Mouse (Mus musculus) lung, adult 2 months (tissue): Measurements from ENCODE around the gene Gm17545. TPM values are rescaled to one million over a fixed set of nuclear protein-coding genes. Genes with fewer than 3 reads are reported as not detected.

Experiments used
- DNase-seq: peaks from one replicate; pipeline ENCODE4 v3.0.0; 2022
- H3K4me1 ChIP-seq: fragments of 200-500 bp; 2 replicates; pipeline ENCODE4 v1.6.1; 2011; ENCODE audit warnings: low read length; ENCODE audit not compliant: control insufficient read depth, insufficient read depth
- H3K4me3 ChIP-seq: fragments of 200-500 bp; replicated peaks from 2 replicates; pipeline ENCODE3; 2011; ENCODE audit warnings: low read depth, mild to moderate bottlenecking, control low read depth, low read length; ENCODE audit errors: extremely low read depth
- CTCF ChIP-seq: fragments of 200-500 bp; IDR thresholded peaks from 2 replicates; pipeline ENCODE4 v1.5.1; 2011; ENCODE audit warnings: mild to moderate bottlenecking, low read length, control low read depth; ENCODE audit not compliant: insufficient read depth
- POLR2A ChIP-seq: fragments of 200-500 bp; IDR thresholded peaks from 2 replicates; pipeline ENCODE4 v1.6.1; 2011; ENCODE audit warnings: low read depth, mild to moderate bottlenecking, control low read depth, low read length, borderline replicate concordance; ENCODE audit errors: extremely low read depth
- WGBS: fragments of 180-500 bp; shearing (Covaris S2); methylation state at CpG from one replicate; pipeline ENCODE4 v1.1.7; 2018; 5-methylcytosine and 5-hydroxymethylcytosine counted together
- polyA plus RNA-seq: library from polyadenylated mRNA; depleted of rRNA; stranded (reverse); fragments of >200 nt; gene quantifications from 2 replicates; pipeline ENCODE4 v1.2.3, GENCODE M21; 2012

The Gm17545 gene
- polyA plus RNA-seq, 1 experiment, result not detected

DNA sequence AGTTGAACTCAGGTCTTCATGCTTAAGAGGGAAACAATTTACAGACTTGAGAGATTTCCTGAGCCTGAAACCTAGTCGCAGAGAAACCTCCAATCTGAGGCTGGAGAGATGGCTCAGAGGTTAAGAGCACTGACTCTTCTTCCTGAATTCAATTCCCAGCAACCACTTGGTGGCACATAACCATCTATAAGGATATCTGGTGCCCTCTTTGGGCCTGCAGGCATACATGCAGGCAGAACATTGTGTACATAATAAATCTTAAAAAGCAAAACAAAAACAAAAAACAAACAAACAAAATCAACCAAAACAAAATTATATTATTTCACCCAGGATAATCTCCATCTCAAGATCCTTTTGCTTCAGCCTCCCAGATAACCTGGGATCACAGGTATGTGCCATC, 15.3 kb upstream of the Gm17545 start:
- TF ChIP-seq POLR2A (no peak), CTCF (no peak)
- WGBS, result 91% methylated on average over 1 of the region's 1 CpGs
- no peak for DNase-seq
- H3K4me3 ChIP-seq, result no peak overlapping the region
- no peaks in the 10 kb centered on the region for H3K4me1 ChIP-seq

DNA sequence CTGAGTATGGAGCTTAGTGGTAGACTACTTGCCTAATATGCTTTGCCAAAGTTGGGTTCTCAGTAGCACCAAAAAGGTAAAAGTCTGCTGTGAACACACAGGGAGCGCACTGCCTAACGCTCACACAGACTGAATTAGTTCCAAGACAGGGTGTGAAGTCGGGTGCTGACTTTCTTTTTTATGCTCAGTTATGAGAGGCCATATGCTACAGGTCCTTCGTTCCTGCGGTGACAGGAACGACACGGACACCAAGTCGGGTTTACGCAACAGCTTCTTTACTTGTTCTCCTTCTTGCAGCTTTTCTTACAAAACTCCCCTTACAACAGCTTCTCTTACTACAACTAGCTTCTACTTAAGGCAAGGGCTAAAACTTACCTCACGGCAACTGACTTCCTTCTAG, 10.9 kb upstream of the Gm17545 start:
- TF ChIP-seq POLR2A (no peak), CTCF (no peak)
- Histone ChIP-seq H3K4me1 (no peaks in the 10 kb centered on the region), H3K4me3 (no peak overlapping the region)
- DNase-seq, result no peak
- WGBS, result 81% methylated on average over 10 of the region's 10 CpGs

DNA sequence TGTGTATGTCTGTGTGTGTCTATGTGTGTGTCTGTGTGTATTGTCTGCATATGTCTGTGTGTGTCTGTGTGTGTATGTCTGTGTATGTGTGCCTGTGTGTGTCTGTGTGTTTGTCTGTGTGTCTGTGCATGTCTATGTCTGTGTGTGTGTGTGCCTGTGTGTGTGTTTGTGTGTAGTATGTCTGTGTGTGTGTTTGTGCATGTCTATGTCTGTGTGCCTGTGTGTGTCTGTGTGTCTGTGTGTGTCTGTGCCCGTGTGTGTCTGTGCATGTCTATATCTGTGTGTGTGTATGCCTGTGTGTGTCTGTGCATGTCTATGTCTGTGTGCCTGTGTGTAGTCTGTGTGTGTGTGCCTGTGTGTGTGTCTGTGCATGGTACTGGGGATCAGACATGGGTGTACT, 9.0 kb upstream of the Gm17545 start:
- Histone ChIP-seq H3K4me1 (no peaks in the 10 kb centered on the region), H3K4me3 (no peak overlapping the region)
- 83% methylated on average over 1 of the region's 1 CpGs for WGBS
- TF ChIP-seq POLR2A, result no peak
- no peak for TF ChIP-seq CTCF
- no peak for DNase-seq

DNA sequence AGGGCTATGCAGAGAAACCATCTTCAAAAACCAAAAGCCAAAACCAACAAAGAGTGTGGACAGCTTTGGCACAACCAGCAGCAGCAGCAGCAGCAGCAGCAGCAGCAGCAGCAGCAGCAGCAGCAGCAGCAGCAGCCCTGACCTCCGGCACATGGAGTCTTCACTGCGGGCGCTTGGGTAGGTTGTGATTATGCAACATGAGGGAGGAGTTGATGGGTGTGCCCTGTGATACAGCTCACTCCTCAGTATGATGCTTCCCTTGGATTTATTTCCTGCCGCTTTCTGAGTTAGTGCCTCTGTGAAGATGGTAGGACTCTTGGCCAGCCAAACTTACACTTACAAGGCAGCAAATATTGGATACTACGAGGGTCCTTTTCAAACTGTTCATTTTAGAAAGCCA, 6.9 kb upstream of the Gm17545 start:
- 67% methylated on average over 5 of the region's 5 CpGs for WGBS
- H3K4me3 ChIP-seq, result no peak overlapping the region
- no peaks in the 10 kb centered on the region for H3K4me1 ChIP-seq
- no peak for DNase-seq
- TF ChIP-seq POLR2A (no peak), CTCF (no peak)

DNA sequence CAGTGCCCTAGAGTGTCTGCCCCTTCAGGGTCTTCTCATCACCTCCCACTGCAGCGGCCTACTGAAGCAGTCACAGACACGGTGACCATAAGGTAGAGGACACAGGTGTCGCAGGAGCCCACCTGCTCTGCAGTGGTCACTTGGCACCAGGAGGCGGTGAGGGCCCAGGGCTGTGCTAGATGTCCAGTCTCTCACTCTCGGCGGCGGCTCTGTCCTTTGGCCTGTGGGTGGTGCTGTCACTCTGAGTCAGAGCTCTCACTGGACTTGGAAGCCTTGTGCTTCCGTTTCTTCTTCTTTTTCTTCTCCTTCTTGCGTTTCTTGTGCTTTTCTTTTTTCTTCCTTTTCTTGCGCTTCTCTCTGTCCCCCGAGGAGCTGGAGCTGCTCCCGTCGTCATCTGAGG, 5.7 kb upstream of the Gm17545 start:
- WGBS, result 84% methylated on average over 13 of the region's 13 CpGs
- TF ChIP-seq POLR2A (no peak), CTCF (no peak)
- Histone ChIP-seq H3K4me1 (no peaks in the 10 kb centered on the region), H3K4me3 (no peak overlapping the region)
- DNase-seq, result no peak

DNA sequence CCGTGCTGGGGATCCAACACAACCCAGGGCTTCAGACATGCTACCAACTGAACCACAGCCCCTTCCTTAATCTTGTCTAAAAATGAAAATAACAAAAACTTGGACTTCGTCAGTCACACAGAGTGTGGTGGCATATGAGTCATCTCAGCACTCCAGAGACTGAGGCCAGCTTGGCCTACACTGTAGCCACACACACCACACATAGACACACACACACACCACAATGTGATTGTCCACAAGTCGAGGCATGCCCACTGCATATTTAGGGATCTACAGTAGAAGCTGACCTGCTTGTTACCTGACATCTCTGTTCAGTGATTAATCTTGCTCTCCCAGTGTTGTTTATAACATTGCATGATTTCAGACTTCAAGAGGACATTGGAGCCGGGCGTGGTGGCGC, 4.9 kb upstream of the Gm17545 start:
- TF ChIP-seq CTCF, result no peak
- no peak for TF ChIP-seq POLR2A
- no peaks in the 10 kb centered on the region for H3K4me1 ChIP-seq
- no peak for DNase-seq
- WGBS, result 90% methylated on average over 6 of the region's 6 CpGs
- H3K4me3 ChIP-seq, result no peak overlapping the region

DNA sequence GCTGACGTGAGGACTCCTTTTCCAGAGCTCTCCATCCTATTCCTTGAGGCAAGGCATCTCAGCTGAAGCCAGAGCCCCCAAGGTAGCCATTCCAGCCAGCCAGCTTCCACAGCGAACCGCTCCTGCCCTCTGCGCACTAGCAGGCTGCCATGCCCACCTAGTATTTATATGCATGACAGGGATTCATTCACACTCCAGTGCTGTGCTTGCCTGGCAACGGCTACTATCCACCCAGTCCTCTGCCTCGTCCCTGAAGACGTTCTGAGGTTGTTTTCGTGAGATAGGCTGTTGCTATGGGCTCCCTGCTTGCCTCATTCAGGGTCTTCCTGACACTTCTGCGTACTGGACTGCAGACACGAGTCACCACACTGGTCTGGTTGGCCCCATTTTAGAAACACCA, 1.4 kb upstream of the Gm17545 start:
- Histone ChIP-seq H3K4me3 (no peak overlapping the region), H3K4me1 (no peaks in the 10 kb centered on the region; the same call in 1 of the 2 replicates)
- 87% methylated on average over 10 of the region's 10 CpGs for WGBS
- no peak for DNase-seq
- TF ChIP-seq CTCF (no peak), POLR2A (no peak)

DNA sequence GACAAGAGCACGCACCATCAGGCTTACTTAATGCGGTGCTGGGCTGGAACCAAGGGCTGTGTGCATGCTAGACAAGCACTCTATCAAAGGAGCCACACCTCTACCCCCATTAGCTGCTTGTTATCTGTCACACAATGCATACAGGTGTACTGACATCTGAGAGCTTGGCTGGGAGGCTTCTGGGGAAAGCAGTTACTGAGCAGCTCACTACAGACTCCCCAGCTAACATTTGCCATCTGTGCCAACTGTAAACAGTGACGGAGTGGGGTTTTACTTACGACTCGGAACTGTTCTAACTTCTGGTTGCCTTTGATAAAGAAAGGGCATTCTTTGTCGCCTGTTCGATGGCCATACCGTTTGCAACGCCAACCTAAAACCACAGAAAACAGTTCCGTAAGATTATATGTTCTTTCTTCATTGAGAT, 577 bp upstream of the Gm17545 start:
- TF ChIP-seq CTCF (no peak), POLR2A (no peak)
- DNase-seq, result no peak
- H3K4me1 ChIP-seq, result no peaks in the 10 kb centered on the region; the same call in 1 of the 2 replicates
- 86% methylated on average over 10 of the region's 10 CpGs for WGBS
- H3K4me3 ChIP-seq, result no peak overlapping the region

DNA sequence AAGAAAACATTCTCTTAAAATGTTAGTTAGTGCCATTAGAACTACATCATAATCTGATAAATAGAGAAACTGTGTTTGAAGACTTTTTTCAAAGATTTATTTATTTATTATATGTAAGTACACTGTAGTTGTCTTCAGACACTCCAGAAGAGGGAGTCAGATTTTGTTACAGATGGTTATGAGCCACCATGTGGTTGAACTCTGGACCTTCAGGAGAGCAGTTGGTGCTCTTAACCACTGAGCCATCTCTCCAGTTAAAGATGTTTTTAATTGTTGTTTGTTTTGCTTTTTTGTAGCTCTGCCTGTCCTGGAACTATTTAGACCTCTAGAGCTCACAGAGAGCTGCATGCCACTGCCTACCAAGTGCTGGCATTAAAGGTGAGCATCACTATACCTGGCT, 951 bp downstream of the Gm17545 start:
- Histone ChIP-seq H3K4me3 (no peak overlapping the region), H3K4me1 (no peaks in the 10 kb centered on the region; the same call in 1 of the 2 replicates)
- no peak for DNase-seq
- TF ChIP-seq POLR2A (no peak), CTCF (no peak)

DNA sequence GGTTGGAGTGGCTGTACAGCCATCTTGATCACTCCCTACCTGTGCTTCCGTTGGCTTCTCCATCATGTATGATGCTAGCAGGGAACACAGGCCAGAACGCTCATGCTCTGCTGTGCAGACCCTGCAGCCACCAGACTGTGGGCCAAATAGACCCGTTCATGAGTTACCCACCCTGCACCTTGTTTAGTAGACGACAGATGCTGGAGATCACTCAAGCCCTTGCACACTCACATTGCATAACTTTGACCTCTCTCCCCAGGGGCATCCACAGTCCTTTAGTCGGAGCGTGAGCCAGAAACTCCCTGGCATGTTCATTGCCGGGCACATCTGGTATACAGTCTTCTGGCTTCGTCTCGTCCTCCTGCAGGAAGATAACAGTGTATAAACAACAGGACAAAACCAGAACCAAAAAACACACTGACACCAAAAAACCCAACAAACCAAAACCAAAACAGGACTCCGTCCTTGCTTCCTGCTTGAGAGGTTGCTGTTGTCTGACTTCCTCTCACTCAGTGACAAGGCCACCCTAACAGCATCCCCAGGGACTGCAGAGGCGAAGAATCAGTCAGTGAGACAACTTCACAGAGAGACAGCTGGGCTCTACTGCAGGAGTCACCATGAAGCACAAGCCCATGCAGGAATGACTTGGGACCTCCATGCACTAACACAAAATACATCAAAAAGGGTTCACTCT, 3.2 kb downstream of the Gm17545 start:
- DNase-seq, result no peak
- Histone ChIP-seq H3K4me1 (no peaks in the 10 kb centered on the region; the same call in 1 of the 2 replicates), H3K4me3 (no peak overlapping the region)
- no peak for TF ChIP-seq CTCF
- no peak for TF ChIP-seq POLR2A
- WGBS, result 68% methylated on average over 11 of the region's 11 CpGs

DNA sequence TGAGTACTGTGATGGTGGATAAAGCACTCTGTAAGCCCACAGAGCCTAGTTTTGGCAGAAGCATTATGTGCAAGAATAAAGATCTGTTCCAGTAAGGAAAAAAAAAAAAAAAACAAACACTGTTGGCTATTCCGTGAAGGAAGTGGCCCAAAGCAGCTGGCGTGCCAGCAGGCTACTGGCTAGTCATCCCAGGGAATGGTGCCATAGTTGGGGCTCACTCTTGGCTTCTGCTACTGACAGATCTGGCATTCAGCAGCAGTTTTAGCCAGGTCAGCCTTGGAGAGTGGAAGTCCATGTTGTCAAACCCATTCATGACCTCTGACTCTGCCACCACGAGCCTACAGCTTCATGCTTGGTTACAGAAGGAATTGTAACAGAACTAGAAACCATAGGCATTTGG, 7.9 kb downstream of the Gm17545 start:
- TF ChIP-seq CTCF, result no peak
- TF ChIP-seq POLR2A, result no peak
- H3K4me1 ChIP-seq, result no peaks in the 10 kb centered on the region; the same call in 1 of the 2 replicates
- WGBS, result 68% methylated on average over 3 of the region's 3 CpGs
- H3K4me3 ChIP-seq, result no peak overlapping the region
- DNase-seq, result no peak
